Mouse (Mus musculus) intestine, embryonic 14.5 days (tissue): ENCODE measurements around the gene Siah1b. TPM values are rescaled to one million over a fixed set of nuclear protein-coding genes. Genes with fewer than 3 reads are reported as not detected.
A peak's percentile ranks its signal among the peaks of the same experiment; 100 is the strongest.

Experiments
- ATAC-seq: fragments of 200-750 bp; cut with Nextera tagmentation; replicated peaks from 2 replicates; pipeline ENCODE4 v1.8.0; 2017; ENCODE audit warnings: low read depth, moderate number of reproducible peaks, moderate TSS enrichment, moderate library complexity; ENCODE audit not compliant: low FRiP score, low TSS enrichment
- DNase-seq: peaks from one replicate; pipeline ENCODE4 v3.0.0-alpha.2; 2018; ENCODE audit warnings: low spot score
- H3K27ac ChIP-seq: fragments of 300-500 bp; sonication (generic); 2 replicates; pipeline ENCODE4 v1.5.1; 2014; ENCODE audit warnings: low read depth, mild to moderate bottlenecking, control low read depth
- H3K27me3 ChIP-seq: fragments of 300-500 bp; sonication (generic); replicated peaks from 2 replicates; pipeline ENCODE4 v1.6.1; 2014; ENCODE audit warnings: low read length, control low read depth; ENCODE audit not compliant: control insufficient read depth, insufficient read depth
- H3K36me3 ChIP-seq: fragments of 300-500 bp; sonication (generic); 2 replicates; pipeline ENCODE4 v1.6.1; 2014; ENCODE audit warnings: low read length, control low read depth; ENCODE audit not compliant: control insufficient read depth, insufficient read depth
- H3K4me1 ChIP-seq: fragments of 300-500 bp; sonication (generic); replicated peaks from 2 replicates; pipeline ENCODE4 v1.6.1; 2014; ENCODE audit warnings: low read length, control low read depth, mixed read lengths; ENCODE audit not compliant: control insufficient read depth, insufficient read depth
- H3K4me2 ChIP-seq: fragments of 300-500 bp; sonication (generic); 2 replicates; pipeline ENCODE4 v1.6.1; 2014; ENCODE audit warnings: low read length
- H3K4me3 ChIP-seq: fragments of 300-500 bp; sonication (generic); 2 replicates; pipeline ENCODE4 v1.5.1; 2014; ENCODE audit warnings: low read depth, low read length, control low read depth, mixed read lengths
- H3K9ac ChIP-seq: fragments of 300-500 bp; sonication (generic); 2 replicates; pipeline ENCODE4 v1.6.1; 2014; ENCODE audit warnings: mild to moderate bottlenecking, low read length
- H3K9me3 ChIP-seq: fragments of 300-500 bp; sonication (generic); 2 replicates; pipeline ENCODE4 v1.6.1; 2016; ENCODE audit warnings: low read length, control low read depth; ENCODE audit not compliant: control insufficient read depth
- WGBS: fragments of 180-500 bp; shearing (Covaris S2); extraction: QIAGEN DNeasy Blood & Tissue Kit; methylation state at CpG from one replicate; pipeline ENCODE4 v1.1.7; 2014; 5-methylcytosine and 5-hydroxymethylcytosine counted together
- polyA plus RNA-seq: library from polyadenylated mRNA; unstranded; fragments of >200 nt; fragmentation: Nextera tagmentation; extraction: Ambion mirVana; gene quantifications from 2 replicates; pipeline ENCODE4 v1.2.1, GENCODE M21; 2014

Siah1b gene
- polyA plus RNA-seq, 1 experiment from 2014 or later = 26.2 TPM

- no peaks in the 10 kb centered on the region for H3K36me3 ChIP-seq
- no peak for DNase-seq
- no peak overlapping the region for H3K4me2 ChIP-seq
- H3K4me3 ChIP-seq = no peak overlapping the region
- WGBS = 38% methylated on average over 7 of the region's 7 CpGs
- no peak for ATAC-seq
- H3K27ac ChIP-seq = no peak overlapping the region
- no peaks in the 10 kb centered on the region for H3K4me1 ChIP-seq
- H3K27me3 ChIP-seq = peaks cover 3% of the 10 kb centered on the region
- H3K9me3 ChIP-seq = no peaks in the 10 kb centered on the region
- no peak overlapping the region for H3K9ac ChIP-seq
Measured at GRCm38 (mm10) chrX:164092300-164093169, 16.2 kb upstream of the Siah1b start.

- Histone ChIP-seq H3K4me2 (no peak overlapping the region), H3K36me3 (no peaks in the 10 kb centered on the region), H3K9me3 (no peaks in the 10 kb centered on the region), H3K27ac (no peak overlapping the region), H3K27me3 (no peaks in the 10 kb centered on the region; the same call in none of the 2 replicates), H3K9ac (no peak overlapping the region), H3K4me3 (no peak overlapping the region), H3K4me1 (no peaks in the 10 kb centered on the region)
- DNase-seq (no peak), ATAC-seq (no peak)
- WGBS = 70% methylated on average over 11 of the region's 11 CpGs
Measured at GRCm38 (mm10) chrX:164089916-164090315, 13.6 kb upstream of the Siah1b start.

- Histone ChIP-seq H3K9me3 (no peaks in the 10 kb centered on the region), H3K4me3 (no peak within 1 kb of the TSS), H3K9ac (no peak within 1 kb of the TSS), H3K4me2 (no peak within 1 kb of the TSS), H3K27me3 (no peaks in the 10 kb centered on the region; the same call in none of the 2 replicates), H3K27ac (no peak within 1 kb of the TSS), H3K36me3 (no peaks in the 10 kb centered on the region), H3K4me1 (no peaks in the 10 kb centered on the region)
- DNase-seq (no peak), ATAC-seq (no peak)
- WGBS = 82% methylated on average over 4 of the region's 4 CpGs
Measured at GRCm38 (mm10) chrX:164088582-164088981, 12.3 kb upstream of the Siah1b start, which contains the start of gene Cltrn. Gene Cltrn, plus strand, starts transcription at chrX:164088830.

GRCm38 (mm10) chrX:164082030-164082429, 5.7 kb upstream of the Siah1b start:
- H3K4me3 ChIP-seq = no peak overlapping the region
- no peaks in the 10 kb centered on the region for H3K9me3 ChIP-seq
- H3K27me3 ChIP-seq = no peaks in the 10 kb centered on the region
- no peaks in the 10 kb centered on the region for H3K36me3 ChIP-seq
- H3K4me2 ChIP-seq = no peak overlapping the region
- WGBS = 89% methylated on average over 9 of the region's 9 CpGs
- H3K9ac ChIP-seq = no peak overlapping the region
- no peaks in the 10 kb centered on the region for H3K4me1 ChIP-seq
- ATAC-seq (no peak), DNase-seq (no peak)
- no peak overlapping the region for H3K27ac ChIP-seq

GRCm38 (mm10) chrX:164068968-164069367, 7.3 kb downstream of the Siah1b start:
- no peaks in the 10 kb centered on the region for H3K27me3 ChIP-seq
- H3K4me1 ChIP-seq = no peaks in the 10 kb centered on the region
- ATAC-seq (no peak), DNase-seq (no peak)
- H3K36me3 ChIP-seq = peaks cover 11% of the 10 kb centered on the region; the same call in 1 of the 2 replicates
- no peak overlapping the region for H3K4me3 ChIP-seq
- H3K9ac ChIP-seq = no peak overlapping the region
- no peak overlapping the region for H3K27ac ChIP-seq
- WGBS = 89% methylated on average over 4 of the region's 4 CpGs
- H3K9me3 ChIP-seq = no peaks in the 10 kb centered on the region
- no peak overlapping the region for H3K4me2 ChIP-seq

- no peak overlapping the region for H3K4me3 ChIP-seq
- no peaks in the 10 kb centered on the region for H3K9me3 ChIP-seq
Measured at GRCm38 (mm10) chrX:164066185-164066584, 10.1 kb downstream of the Siah1b start.

GRCm38 (mm10) chrX:164059070-164059469, 17.2 kb downstream of the Siah1b start:
- Histone ChIP-seq H3K4me3 (no peak overlapping the region), H3K4me2 (no peak overlapping the region), H3K27ac (no peak overlapping the region), H3K9ac (no peak overlapping the region), H3K27me3 (no peaks in the 10 kb centered on the region), H3K36me3 (no peaks in the 10 kb centered on the region), H3K4me1 (no peaks in the 10 kb centered on the region), H3K9me3 (no peaks in the 10 kb centered on the region)
- WGBS = 73% methylated on average over 4 of the region's 4 CpGs
- ATAC-seq (no peak), DNase-seq (no peak)

More at GRCm38 (mm10) chrX:164066185-164066584, 10.1 kb downstream of the Siah1b start:
- ATAC-seq (peak; percentile 78), DNase-seq (peak; percentile 69)
- Histone ChIP-seq H3K27me3 (no peaks in the 10 kb centered on the region), H3K36me3 (no peaks in the 10 kb centered on the region; the same call in 1 of the 2 replicates), H3K27ac (no peak overlapping the region), H3K4me1 (no peaks in the 10 kb centered on the region), H3K9ac (no peak overlapping the region), H3K4me2 (no peak overlapping the region)
- WGBS = 8% methylated on average over 2 of the region's 2 CpGs

- H3K9ac ChIP-seq = no peak overlapping the region
- no peaks in the 10 kb centered on the region for H3K9me3 ChIP-seq
- H3K36me3 ChIP-seq = no peaks in the 10 kb centered on the region
- H3K4me1 ChIP-seq = no peaks in the 10 kb centered on the region
- H3K27ac ChIP-seq = no peak overlapping the region
- H3K4me2 ChIP-seq = no peak overlapping the region
- DNase-seq (no peak), ATAC-seq (no peak)
- no peaks in the 10 kb centered on the region for H3K27me3 ChIP-seq
- 89% methylated on average over 3 of the region's 3 CpGs for WGBS
- no peak overlapping the region for H3K4me3 ChIP-seq
Measured at GRCm38 (mm10) chrX:164058523-164058922, 17.8 kb downstream of the Siah1b start.

GRCm38 (mm10) chrX:164055726-164056125, 20.6 kb downstream of the Siah1b start:
- Histone ChIP-seq H3K4me3 (no peak overlapping the region), H3K27ac (no peak overlapping the region), H3K4me2 (no peak overlapping the region), H3K9me3 (no peaks in the 10 kb centered on the region), H3K27me3 (no peaks in the 10 kb centered on the region), H3K4me1 (no peaks in the 10 kb centered on the region), H3K9ac (no peak overlapping the region), H3K36me3 (no peaks in the 10 kb centered on the region)
- ATAC-seq (no peak), DNase-seq (no peak)
- WGBS = 62% methylated on average over 4 of the region's 4 CpGs
